Mouse (Mus musculus): ENCODE measurements around the gene Tep1. TPM values are rescaled to one million over a fixed set of nuclear protein-coding genes. Genes with fewer than 3 reads are reported as not detected.
A peak's percentile ranks its signal among the peaks of the same experiment; 100 is the strongest.
"Not testable (repeated sequence)": the region's sequence is repeated elsewhere in the genome, so short reads cannot be mapped to it uniquely, and the experiment has no call there.

Gene Tep1
- 1 to 10 TPM; 7.2 to 9.4 (median 8.4) TPM for total RNA-seq (2022)

DNA sequence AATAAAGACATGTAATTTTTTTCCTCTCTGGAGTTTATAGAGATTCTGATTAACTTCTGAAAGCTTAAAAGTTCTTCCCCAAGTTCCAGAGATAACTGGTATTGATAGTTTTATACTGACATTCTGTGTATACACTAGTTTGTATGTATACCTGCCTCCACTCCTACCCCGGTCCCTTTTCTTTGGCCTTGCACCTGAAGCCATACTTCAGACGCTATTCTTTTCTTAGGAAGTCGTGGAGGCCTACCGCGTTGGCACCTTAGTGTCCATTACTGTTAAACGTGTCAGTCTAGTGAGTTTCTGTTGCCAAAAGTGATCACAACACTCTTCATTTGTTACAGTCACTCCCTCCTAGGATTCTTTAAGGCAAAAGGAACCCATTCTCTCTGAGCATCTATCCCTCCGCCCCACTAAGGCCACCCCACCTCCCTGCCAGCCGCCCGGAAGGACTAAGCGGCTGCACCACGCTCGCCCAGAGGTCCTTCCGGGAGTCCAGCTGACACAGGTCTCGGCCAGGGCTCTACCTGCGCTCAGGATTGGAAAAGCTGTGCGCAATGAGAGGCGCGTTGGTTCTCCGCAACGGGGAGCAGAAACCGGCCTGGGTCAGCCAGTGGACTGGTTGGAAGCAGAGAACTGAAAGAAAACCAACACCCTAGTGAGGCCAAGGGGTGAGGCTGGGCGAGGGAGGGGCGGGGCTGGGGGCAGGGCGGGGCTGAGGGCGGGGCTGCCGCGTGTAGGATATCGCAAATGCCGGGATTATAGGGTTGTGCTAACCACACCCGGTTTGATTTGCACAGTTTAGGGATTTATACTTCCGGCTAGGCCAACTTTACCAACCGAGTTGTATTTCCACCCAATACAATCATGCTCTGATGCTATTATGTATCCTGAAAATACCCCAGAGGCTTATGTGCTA is at the start of gene Tep1:
TSS of gene Tep1 (minus strand) at position 672 of the 916 bp plus-strand sequence.
- peak; percentile 64 to 65 for DNase-seq (ENCODE audit: low spot score in 2 of 2)

DNA sequence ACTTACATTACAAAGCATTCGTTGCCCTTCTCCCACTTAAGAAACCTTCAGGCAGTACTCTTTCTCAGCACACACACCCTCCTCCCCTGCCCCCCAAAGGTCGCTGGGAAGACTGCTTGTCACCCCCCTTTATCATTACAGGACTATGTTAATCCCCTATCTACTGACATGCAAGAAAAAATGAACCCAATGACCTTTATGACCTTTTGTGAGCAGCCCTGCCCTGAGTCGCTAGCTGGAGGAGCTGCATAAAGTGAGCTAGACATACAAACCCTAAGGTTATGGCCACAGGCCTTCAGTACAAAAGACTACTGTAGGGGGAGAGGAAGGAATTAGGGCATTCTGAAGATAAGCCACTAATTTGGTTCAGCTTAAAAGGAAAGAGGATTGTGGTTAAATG is 41.0 kb upstream of the Tep1 start:
- no peak for DNase-seq (ENCODE audit: low spot score in 2 of 2)

DNA sequence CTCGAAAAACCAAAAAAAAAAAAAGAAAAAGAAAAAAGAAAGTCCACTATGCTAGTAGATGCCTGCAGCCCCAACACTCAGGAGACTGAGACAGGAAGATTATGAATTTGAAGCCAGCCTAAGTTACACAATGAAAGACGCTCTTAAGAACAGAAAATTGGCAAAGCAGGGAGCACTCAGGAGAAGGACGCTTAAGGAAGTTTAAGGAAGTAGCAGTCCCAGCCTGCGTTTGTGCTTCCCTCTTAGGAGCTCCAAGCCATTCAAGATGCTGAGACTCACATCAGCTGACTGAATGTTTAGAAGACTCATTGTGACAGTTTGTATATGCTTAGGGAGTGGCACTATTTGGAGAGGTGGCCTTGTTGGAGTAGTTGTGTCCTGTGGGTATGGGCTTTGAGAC is 37.8 kb upstream of the Tep1 start:
- no peak for DNase-seq (ENCODE audit: low spot score in 2 of 2)

DNA sequence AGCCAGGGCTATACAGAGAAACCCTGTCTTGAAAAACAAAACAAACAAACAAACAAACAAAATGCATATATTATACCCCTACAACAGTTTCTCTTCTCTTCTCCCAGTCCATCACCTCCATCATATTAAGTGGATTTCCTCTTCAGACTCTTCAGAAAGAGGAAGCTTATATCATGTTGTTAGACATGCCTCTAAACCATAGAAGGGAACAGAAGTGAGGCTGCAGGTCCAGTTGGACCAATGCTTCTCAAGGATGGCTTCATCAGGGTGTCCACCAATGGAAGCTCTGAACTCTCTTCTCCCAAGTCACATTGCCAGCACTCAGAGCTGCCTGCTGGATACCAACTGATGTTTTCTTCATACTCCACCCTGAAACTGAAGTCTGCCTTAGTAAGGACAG is 35.0 kb upstream of the Tep1 start:
- not testable (repeated sequence) for DNase-seq (ENCODE audit: low spot score in 2 of 2)

DNA sequence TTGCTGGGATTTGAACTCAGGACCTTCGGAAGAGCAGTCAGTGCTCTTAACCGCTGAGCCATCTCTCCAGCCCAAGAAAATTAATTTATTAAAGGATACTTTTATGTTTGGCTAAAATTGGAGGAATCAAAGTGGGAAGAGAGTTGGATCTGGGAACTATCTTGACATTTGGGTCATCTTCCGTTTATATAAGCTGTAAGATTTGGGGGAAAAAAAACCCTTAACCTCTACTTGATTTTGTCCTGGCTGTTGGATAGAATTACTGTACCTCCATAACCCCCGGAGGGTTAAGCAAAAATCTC is 34.4 kb upstream of the Tep1 start:
- no peak for DNase-seq (ENCODE audit: low spot score in 2 of 2)

DNA sequence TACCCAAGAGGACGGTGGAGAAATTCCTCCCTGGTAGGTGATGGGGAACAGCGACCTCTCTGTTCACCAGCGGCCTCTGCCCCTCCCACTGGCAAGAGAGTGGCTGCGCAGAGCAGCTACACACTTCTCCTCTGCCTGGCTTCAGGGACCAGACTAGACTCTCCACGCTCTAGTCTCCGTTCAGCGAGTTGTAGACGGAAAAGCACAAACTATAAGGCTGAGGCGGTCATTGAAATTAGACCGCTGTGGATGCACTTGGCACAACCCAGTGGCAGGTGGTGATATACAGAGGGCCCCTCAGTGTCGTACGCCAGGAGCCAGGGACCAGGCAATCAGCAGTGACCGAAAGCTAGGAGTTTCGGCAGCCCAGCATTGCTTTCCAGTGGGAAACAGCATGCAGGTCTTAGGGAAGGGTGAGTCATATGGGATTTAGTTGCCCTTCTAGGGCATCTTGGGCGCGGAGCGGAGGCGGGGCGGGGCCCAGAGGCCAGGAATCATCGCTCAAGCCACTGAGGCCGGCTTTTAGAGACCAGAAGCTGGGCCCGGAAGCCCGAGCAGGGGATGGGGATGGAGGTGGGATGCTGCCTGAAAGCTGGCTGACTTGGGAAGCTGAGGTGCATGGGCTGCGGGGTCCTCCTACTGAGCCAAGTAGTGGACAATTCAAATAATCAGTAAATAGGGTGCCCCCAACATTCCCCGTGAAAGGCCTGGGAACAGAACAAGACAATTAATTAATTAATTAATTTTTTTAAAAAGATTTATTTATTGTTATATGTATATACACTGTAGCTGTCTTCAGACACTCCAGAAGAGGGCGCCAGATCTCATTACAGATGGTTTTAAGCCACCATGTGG is 33.8 kb upstream of the Tep1 start:
- no peak for DNase-seq (ENCODE audit: low spot score in 2 of 2)

DNA sequence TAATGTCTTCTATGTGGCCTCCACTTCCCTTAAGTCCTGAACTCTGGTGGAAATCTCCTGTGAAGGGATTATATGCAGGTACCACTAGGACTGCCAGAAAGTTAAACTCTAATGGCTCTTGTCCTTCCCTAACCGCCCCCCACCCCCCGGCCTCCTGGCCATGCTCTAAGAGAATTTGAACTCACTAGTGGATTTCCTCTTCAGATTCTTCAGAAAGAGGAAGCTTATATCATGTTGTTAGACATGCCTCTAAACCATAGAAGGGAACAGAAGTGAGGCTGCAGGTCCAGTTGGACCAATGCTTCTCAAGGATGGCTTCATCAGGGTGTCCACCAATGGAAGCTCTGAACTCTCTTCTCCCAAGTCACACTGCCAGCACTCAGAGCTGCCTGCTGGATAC is 27.6 kb upstream of the Tep1 start:
- not testable (repeated sequence) for DNase-seq (ENCODE audit: low spot score in 2 of 2)

DNA sequence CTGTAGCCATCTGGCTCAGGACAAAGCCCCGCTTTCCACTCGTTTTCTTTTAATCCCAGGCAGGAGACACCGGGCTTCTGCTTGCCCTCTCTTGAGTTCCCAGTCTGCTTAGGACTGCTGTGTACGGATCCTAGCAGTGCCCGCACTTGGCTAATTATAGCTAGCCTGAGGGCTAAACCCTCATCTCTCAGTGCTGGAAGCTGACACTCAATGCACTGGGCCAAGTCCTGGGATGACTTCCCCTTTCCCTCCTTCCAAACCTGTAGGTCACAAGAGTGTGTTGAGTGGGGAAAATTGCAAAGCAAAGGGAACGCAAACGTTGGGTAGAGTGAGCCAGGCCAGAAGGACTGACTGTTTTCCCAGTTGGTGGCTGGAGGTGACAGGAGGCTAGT is 27.0 kb upstream of the Tep1 start, which contains the start of gene Klhl33:
TSS of gene Klhl33 (minus strand) at position 134 of the 392 bp plus-strand sequence.
- DNase-seq (ENCODE audit: low spot score in 2 of 2), result peak; percentile 32 to 55

DNA sequence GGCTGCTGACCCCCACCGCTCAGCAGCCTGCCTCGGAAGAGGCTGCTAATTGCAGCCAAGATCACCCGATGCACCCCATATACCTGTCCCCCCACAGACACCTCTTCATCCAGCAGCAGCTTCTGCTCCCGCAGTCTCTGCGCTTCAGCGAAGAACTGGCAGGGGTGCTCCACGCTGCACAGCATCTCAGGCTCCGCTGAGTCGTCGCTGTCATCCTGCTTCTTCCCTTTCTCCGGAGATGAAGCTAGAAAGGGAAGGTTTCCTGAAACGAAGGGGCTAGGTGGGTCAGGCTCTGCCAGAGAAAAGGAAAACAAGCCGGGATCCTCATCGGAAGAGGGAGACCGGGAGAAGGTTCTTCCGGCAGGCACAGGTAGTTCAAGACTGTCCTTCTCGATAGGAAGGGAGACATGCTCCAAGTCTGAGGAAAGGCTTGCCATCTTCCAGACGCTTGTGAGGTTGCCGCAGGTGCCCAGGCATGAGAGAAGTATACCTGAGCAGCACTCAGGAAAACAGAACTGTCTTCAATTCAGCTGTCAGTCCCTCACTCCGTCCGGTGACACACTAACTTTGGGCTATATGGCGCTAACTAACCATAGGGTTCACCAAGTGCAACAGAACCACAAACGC is 26.5 kb upstream of the Tep1 start:
- no peak for DNase-seq (ENCODE audit: low spot score in 2 of 2)

DNA sequence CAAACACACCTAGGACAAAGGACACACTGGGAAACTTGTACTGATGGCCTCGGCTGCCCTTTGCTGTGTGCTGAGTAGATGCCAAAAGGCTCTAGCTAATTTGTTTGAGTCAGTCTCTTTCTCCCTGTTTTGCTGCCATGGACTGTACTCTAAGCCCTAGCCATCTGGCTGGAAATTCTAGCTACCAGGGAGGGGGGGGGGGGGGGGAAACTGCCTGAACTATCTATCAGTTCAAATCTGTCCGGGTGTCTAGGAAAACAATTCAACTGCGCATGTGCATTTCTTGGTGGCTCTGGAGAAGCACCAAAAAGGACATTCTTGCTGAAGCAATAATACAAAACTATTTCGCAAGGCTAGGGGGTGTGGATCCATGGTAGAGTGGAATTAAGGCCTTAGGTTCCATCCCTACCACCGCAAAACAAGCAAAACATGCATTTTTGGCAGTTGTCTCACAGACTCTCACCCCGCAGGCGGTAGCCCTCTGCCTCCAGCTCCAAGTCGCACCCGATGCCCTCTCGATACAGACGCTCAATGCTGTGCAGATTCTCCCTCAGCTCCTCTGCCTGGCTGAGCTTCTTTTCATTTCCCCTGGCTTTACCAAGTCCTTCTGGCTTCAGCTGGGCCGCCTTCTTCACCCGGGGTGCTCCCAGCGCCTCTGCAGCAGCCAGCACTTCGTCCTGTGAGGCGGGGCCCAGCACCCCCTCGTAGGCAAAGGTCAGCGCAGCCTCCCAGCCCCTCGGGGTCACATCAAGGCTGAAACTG is 25.8 kb upstream of the Tep1 start:
- DNase-seq (ENCODE audit: low spot score in 2 of 2), result peak; percentile 68 to 80

DNA sequence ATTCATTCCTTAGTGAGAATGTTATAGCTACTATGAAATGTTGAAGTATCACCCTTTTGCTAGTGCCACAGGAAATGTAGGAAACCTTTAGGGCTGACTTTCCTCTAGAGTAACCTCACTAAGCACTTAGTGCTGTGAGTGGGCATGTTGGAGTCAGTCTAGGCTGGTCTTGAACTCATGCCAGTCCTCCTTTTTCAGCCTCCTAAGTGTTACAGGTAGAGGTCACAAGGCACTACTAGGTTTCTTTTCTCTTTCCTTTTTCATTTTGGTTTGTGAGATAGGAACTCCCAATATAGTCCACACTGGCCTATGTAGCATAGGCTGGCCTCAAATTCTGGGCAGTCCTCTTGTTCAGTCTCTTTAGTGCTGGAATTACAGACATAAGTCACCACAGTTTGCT is 25.0 kb upstream of the Tep1 start:
- DNase-seq (ENCODE audit: low spot score in 2 of 2), result no peak

DNA sequence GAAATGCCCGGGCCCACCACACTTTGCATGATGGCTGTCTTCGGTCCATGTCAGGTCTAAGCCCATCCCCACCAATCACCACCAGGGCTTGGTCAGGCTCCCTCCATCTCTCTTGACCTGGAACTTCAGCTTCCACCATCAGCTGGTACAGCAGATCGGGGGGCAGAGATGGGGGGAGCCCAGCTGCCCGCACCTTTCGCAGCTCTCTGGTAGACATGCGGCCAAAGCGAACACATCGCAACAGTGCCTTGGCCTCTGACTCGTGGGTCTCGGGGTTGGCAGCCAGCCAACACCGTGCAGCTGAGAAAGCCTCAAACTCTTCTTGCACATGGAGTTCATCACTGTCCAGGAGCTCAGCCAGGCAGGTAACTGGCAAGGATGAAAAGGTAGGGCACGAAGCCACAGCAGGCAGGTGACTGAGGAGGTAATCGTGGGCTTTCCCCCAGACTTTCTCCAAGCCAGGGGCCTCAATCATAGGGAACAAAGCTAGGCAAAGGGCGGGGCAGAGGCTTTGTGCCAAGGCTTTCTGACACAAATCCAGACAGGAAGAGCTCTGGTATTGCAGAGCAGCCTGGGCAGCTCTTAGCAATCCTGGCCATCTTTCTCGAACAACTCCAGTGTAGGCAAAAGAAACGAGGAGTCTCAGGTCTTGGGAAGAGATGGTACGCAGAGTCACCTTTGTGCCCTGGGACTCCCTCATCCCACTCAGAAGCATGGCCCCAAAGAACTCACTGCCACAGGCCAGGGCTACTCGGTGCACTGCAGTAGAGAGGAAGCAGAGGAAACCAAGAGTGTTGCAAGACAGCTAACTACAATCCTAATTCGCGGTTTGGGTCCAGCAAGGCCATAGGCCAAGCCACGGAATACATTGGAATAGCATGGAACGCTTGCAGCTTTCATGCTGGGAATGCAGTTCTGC is 22.4 kb upstream of the Tep1 start:
- no peak for DNase-seq (ENCODE audit: low spot score in 2 of 2)

DNA sequence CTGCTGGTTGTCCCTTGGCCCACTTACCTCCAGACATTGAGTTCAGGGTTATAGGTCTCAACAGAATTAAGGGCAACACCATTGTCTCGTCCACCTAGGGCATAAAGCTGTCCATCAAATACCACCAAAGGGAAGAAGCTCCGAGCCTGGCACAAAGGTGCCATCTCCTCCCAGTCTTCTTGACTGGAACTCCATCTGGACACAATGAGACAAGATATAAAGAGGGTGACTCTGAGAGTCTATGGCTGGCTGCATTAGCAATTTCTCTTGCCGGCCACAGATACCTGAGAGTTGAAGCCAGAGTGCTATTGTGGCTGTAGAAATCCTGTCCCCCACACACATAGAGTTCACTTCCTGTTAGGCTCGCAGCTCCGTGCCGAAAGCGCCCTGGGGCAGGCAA is 21.7 kb upstream of the Tep1 start:
- DNase-seq (ENCODE audit: low spot score in 2 of 2), result no peak

DNA sequence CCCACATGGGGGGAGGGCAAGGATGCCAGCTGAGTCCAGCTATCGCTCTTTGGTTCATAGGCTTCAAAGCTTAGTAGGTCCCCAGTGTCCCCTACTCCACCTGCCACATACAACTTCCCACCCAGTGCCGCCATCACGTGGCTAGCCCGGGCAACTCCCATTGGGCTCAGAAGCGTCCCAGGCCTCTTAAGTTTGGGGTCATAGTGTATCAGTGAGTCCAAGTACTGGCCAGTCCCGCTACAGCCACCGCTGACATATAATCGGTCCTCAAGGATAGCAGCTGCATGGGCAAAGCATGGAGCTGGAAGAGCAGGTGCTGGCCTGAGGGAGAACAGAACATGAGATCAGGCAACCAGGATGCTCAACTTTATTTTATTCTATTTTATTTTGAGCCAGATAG is 21.3 kb upstream of the Tep1 start:
- no peak for DNase-seq (ENCODE audit: low spot score in 2 of 2)

DNA sequence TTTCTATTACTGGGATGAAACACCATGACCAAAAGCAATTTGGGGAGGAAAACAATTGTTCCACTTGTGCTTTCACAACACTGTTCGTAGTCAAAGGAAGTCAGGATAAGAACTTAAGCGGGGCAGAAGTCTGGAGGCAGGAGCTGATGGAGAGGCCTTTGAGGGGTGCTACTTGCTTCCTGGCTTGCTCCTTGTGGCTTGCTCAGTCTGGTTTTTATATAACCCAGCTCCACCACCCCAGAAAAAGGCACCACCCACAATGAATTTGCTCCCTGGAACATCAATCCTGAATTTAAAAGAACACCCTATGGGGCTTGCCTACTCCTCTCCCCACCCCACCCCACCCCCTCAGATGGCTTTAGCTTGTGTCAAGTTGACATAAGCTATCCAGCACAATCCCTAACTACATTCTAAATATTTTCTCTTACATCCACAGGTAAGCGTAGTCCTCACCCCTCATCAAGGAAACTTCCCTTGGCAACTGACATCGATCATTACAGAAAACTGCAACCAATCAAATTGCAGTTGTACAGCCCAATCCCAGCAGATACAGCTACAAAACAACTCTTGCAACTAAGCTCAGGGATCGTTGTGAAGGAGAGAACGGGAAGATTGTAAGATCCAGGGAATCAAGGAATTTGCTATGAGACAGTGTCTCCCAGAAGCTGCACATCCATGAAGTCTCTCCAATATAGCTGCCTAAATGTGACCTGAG is 6.0 kb upstream of the Tep1 start:
- DNase-seq (ENCODE audit: low spot score in 2 of 2), result no peak

DNA sequence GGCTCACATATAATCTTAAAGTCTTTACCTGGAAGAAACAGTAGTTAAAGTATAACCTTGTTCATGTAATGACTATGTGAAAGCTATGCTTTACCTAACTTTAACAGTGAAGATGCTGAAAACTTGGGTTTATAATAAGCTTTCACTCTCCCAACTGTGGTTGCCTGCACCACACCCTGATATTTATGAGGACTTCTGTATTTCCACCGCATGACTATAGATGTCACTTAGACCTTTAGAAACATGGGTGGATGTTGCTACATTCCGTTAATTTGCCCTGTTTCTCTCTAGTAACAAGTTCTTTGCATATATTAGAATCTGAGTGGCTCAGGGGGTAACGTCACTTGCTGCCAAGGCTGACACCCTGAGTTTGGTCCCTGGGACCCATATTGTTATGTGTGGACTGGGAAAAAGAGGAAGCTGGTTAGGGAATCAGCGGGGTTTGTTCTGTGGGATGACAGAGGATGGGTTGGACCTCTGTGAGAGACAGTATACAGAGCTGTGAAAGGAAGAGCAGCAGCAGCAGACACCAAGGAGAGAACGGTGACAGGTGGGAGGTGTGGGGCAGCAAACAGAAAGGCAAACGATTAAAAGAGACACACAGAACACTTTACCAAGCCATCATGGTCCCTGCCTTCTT is 5.4 kb upstream of the Tep1 start:
- DNase-seq (ENCODE audit: low spot score in 2 of 2), result no peak

DNA sequence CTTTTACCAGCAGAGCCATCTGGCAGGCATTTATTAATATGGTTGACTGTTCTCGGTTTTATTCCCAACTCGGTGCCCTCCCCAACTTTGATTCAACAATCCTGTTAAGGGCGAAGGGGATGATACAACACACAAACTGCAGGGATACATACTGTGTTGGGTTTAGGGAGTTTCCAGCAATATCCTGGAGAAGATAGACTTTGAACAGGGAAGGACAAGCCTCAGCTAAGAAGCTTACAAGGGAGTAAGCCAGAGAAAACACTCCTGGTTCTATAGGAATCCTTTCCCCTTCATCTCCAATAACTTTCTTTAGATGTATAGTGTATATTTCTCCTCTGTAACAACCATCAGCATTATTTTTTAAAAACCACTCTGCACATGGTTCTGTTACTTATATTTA is 4.8 kb upstream of the Tep1 start:
- DNase-seq (ENCODE audit: low spot score in 2 of 2), result no peak

DNA sequence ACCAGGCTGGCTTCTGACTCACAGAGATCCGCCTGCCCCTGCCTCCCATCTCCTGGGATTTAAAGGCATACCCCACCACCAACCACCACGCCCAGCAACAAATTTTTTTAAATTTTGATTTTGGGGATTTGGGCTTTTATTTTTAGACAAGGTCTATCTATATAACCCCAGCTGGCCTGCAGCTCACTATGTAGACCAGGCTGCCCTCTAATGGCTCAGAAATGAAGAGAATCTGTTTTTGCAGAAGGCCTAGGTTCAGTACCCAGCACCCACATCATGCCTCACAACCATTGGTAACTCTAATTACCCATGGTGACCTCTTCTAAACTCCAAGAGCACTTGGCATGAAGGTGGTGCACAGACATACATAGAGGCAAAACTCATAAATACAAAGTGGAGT is 924 bp upstream of the Tep1 start:
- DNase-seq (ENCODE audit: low spot score in 2 of 2), result no peak

DNA sequence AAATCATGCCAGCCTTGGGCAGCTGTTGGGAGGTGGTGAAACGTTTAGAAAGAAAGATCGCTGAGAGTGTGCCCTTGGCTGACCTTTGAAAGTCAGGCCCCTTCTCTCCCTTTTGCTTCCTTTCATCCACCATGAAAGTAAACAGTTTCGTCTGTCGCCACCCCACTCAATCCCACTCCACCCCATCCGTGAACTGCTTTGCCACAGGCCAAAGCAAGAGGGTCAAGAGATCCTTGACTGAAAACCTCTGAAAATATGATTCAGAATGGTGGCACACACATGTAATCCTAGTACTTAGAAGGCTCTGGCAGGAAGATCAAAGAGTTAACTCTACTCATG is 414 bp upstream of the Tep1 start:
- DNase-seq (ENCODE audit: low spot score in 2 of 2), result no peak

Measured in gastrocnemius, adult 8-10 months (tissue).